Comparison of ENCODE assay signal across 8 mouse cellular contexts in genomic region chr10:80826151-80827062, GRCm38 (mm10). TPM values are rescaled to one million over a fixed set of nuclear protein-coding genes. Genes with fewer than 3 reads are reported as not detected.
A peak's percentile ranks its signal among the peaks of the same experiment; 100 is the strongest.
DNase-seq lines count a peak whose midpoint lies in the region; ATAC-seq and TF ChIP-seq lines count a peak whose summit lies in the region.

TSS of gene Oaz1 (plus strand) at chr10:80826656.

- 0 out of 2 replicates have a peak, but pooled peaks cover 2% of the 10 kb centered on the region for H3K4me1 ChIP-seq in cortical plate, adult 2 months (ENCODE audit: control insufficient read depth, insufficient read depth, low read length)
- peaks cover 71% of the 10 kb centered on the region for H3K4me1 ChIP-seq in megakaryocyte, embryonic 14.5 days

- no peaks in the 10 kb centered on the region for H3K9me3 ChIP-seq in megakaryocyte, embryonic 14.5 days

- H3K4me3 ChIP-seq in cortical plate, adult 2 months (ENCODE audit: insufficient read depth, low read length), result peak within 1 kb of the TSS; percentile 74
- peak within 1 kb of the TSS; percentile 93 for H3K4me3 ChIP-seq in megakaryocyte, embryonic 14.5 days (replicated peaks)

- peak; percentile 90 for ATAC-seq in activated CD4-positive, CD25-positive, alpha-beta regulatory T cell, adult 4 months

- H3K36me3 ChIP-seq in megakaryocyte, embryonic 14.5 days (replicated peaks; ENCODE audit: low read length), result peaks cover 36% of the 10 kb centered on the region

- peak within 1 kb of the TSS; percentile 97 for H3K27ac ChIP-seq in cortical plate, adult 2 months (ENCODE audit: insufficient read depth, low read length)

- DNase-seq in gastrocnemius, adult 8-10 months (ENCODE audit: low spot score in 2 of 2), result peak; percentile 99 to 100
- peak; percentile 98 for DNase-seq in hindlimb bud, embryonic 11.5 days (ENCODE audit: extremely low spot score, low read depth, low spot score)
- DNase-seq in left cerebral cortex, adult 8-10 months (ENCODE audit: low spot score in 2 of 2), result peak; percentile 96 to 100
- DNase-seq in right cerebral cortex, postnatal 10 days (ENCODE audit: low spot score in 2 of 2), result peak; percentile 99 to 100
- peak; percentile 98 for DNase-seq in urinary bladder, postnatal 25 days (ENCODE audit: low spot score)

- no peak for TF ChIP-seq CTCF in cortical plate, adult 2 months (IDR thresholded peaks at IDR 0.05; ENCODE audit: extremely low read depth, insufficient read depth, low read length)

- peak; percentile 95 for TF ChIP-seq POLR2A in cortical plate, adult 2 months (IDR thresholded peaks at IDR 0.05; ENCODE audit: extremely low read depth, insufficient read depth, low read length)

- no peaks in the 10 kb centered on the region for H3K27me3 ChIP-seq in megakaryocyte, embryonic 14.5 days (replicated peaks)

RNA-seq across cellular contexts. Expression of gene Oaz1, which starts in this region (rescaled TPM):
- polyA plus RNA-seq in activated CD4-positive, CD25-positive, alpha-beta regulatory T cell, adult 4 months (2017; shearing (Covaris generic)), result 1,000 to 10,000 TPM; 1,826 to 2,667 TPM
- 643 and 729 TPM in 2 replicates for polyA plus RNA-seq in cortical plate, adult 2 months (2012; rRNA removed)
- total RNA-seq in gastrocnemius, adult 8-10 months (2022), result 1,000 to 10,000 TPM in 1 of 4 experiments, 100 to 1,000 TPM in 3; 735 to 1,031 (median 850) TPM
- total RNA-seq in left cerebral cortex, adult 8-10 months (2022), result 100 to 1,000 TPM; 505 to 586 (median 560) TPM
- 2,272 and 5,289 TPM in 2 replicates for polyA plus RNA-seq in megakaryocyte, embryonic 14.5 days (2012; ENCODE audit: insufficient read depth, low replicate concordance)

Comparison
In these comparisons a context has a peak if more than half of its experiments do, and no peak if none do; other contexts are left out.
1. Peak in every context shown above with its lines: DNase-seq, ATAC-seq, H3K4me3 ChIP-seq and H3K27ac ChIP-seq.